Mouse (Mus musculus) cerebellum, postnatal 10 days (tissue): Measurements from ENCODE around the gene Tspoap1.

Experiments used
- DNase-seq, 2 experiments: peaks; one replicate each; pipeline ENCODE4 v3.0.0; 2021; ENCODE audit warnings: mixed read lengths in 2 of 2

The Tspoap1 gene

DNA sequence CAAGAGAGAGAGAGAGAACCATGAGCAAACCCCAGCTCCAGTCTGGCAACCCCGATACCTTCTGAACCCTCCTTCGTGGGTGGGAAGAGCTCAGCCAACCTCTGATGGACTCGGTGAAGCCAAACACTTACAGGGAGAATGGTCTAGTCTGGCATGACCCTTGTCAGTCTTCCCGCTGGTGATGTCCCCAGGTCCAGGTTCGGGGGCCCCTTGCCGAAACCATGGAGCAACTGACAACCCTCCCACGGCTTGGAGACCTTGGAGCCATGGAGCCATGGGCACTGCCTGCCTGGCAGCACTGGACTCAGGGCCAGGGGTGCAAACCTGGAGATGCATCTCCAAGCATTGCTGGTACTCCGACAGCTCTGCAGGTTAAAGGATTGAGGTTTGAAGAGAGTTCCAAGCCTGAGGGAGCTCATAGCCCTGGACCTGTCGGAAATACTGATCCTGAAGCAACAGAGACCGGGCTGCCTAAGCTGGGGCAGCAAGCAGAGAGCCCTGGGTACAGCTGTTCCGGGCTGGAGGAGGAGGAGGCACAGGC lies 910 bp downstream of the Tspoap1 start:
- peak; percentile 43 to 46 for DNase-seq

GRCm38 (mm10) chr11:87761806-87762701 lies 1.7 kb downstream of the Tspoap1 start:
- no peak for DNase-seq

DNA sequence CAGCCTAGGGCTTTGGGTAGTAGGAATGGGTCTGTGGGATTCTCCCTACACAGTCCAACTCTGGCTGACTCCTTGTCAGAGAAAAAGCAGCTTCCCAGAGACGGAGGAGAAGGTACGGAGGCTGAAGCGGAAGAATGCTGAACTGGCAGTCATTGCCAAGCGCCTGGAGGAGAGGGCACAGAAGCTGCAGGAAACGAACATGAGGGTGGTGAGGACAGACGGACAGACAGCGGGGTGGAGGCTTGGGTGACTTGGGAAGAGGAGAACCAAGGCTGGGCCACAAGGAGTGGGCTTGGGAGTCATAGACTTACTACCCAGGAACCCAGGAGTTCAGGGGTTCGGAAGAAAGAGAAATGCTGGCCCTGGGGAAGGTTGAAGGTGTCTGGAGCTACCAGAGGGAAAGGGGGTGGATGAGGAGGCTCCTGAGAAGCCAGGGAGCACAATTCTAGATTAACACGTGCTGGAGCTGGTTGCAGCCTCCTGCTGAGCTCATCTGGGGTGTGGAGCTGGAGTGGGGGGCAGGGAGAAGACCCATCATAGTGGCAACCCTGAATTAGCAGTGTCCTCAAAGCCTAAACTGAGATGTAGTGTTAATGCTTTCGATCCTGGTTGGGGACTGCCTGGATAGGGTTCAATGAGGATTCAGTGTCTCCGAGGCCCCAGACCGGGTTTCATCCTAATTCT lies 2.5 kb downstream of the Tspoap1 start:
- DNase-seq, result peak; percentile 62 to 65

DNA sequence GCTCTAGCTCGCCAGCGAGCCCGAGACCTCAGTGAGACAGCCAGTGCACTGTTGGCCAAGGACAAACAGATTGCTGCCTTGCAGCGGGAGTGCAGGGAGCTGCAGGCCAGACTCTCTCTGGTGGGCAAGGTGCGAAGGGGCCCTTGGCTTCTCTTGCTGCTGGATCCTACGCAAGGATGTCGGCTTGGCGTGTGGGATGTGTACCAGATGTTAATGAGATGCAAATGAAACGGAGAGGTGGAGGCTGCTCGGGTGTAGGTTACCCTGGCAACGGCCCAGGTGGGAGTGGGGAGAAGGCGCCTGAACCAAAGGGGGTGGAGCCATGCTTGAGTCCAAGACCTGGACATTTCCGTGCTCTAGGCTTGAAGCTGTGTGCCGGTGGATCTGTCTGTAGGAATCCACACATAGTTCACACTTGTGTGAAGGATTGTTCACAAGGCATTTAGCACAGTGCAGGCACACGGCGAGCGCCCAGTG lies 3.2 kb downstream of the Tspoap1 start:
- peak; percentile 89 for DNase-seq

DNA sequence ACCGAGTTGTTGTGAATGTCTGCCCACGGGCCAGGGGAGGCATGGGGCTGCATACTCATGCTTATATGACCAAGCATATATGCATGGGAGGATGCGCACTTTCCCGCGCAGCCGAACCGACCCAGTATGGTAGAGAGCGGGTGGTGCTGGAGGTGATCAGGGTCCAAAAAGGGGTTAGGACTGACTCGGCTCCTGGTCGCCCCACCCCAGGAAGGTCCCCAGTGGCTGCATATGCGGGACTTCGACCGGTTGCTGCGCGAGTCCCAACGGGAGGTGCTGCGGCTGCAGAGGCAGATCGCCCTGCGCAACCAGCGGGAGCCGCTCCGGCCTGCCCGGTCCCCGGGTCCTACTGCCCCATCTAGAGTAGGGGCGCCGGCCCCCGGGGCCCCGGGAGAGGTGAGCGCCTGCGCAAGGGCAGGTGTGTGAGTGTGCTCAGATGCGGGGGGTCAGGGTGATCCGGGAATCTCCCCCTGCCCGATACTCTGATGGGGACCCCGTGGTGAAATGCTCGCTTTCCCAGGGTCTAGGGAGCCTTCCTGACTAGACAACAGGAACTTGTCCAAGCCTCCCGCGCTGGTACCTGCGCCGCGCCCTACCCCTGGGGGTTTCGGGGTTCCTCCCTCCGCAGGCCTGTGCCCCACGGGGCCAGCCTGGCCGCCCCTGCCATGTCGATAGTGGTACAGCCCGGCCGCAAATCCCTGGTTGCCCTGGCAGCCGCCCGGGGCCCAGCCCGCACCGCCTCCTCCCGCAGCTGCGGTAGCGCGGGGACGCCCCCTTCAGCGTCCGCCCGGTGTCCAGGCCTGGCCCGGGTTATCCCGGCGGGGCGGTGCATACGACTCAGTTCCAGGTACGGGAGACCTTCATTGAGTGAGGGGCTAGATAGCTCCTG lies 3.9 kb downstream of the Tspoap1 start:
- DNase-seq, result peak; percentile 66 to 71

DNA sequence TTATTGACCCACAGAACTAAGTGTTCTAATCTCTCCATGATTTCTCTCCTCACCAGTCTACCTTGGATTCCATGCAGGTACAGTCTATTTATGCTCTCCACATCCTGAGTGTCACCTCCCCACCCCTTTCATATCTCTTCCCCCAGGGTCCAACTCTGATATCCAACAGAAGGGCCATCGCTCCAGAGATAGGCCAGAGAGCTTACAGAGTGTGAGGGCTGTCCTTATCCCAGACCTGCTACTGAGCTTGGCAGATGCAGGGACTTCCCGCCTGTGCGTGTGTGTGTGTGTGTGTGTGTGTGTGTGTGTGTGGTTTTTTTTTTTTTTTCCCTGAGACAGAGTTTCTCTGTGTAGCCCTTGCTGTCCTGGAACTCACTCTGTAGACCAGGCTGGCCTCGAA lies 8.4 kb downstream of the Tspoap1 start:
- no peak for DNase-seq

DNA sequence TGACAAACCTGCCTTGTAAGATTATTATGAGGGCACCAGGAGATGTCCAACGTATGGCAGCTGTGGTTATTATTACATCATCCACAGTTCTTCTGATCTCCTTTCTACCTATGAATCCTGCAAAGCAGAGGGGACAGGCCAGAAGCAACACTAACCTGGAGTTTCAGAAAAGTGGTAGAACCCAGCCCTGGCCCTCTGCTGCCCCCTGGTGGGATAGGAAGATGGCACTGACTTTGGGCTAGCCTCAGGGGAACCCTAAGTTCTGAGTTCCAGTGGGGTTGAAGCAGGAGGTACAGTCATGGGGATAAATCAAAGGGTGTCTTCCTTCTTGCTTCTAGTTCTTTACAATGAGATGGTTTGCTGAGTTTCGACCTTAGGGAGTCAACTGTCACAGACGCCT lies 10.6 kb downstream of the Tspoap1 start:
- DNase-seq, result peak; percentile 86 to 90

DNA sequence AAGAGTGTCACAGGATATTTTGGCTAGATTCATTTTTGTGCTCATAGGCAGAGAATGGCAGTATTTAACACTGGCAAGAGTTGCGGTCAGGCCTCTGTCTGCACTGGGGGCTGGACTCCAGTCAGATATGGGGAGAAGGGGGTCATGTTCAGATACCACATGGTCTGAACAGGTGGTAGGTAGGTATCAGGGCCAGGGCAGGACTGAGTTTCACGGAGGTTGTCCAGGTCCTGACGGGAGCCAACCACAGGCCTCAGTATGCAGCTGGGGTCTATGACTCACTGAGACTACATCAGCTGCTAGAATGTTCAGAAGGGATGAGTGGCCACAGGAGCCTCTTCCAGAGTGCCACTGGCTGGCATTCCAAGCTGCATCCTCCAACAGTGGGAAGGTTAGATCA lies 12.0 kb downstream of the Tspoap1 start:
- no peak for DNase-seq

- DNase-seq, result peak; percentile 78 to 85
These were observed 17.9 kb downstream of the Tspoap1 start for GRCm38 (mm10) chr11:87778100-87778765.

GRCm38 (mm10) chr11:87778915-87779314 lies 18.6 kb downstream of the Tspoap1 start:
- DNase-seq, result peak in 1 of 2 experiments; percentile 38

GRCm38 (mm10) chr11:87779392-87779791 lies 19.1 kb downstream of the Tspoap1 start:
- DNase-seq, result no peak

GRCm38 (mm10) chr11:87780130-87780529 lies 19.8 kb downstream of the Tspoap1 start:
- no peak for DNase-seq

GRCm38 (mm10) chr11:87790088-87790487 lies 29.7 kb downstream of the Tspoap1 start:
- no peak for DNase-seq

GRCm38 (mm10) chr11:87793460-87793859 lies 33.1 kb downstream of the Tspoap1 start, which contains the start of gene Mpo:
Gene Mpo (plus strand): TSS chr11:87793581.
- peak in 1 of 2 experiments; percentile 0 for DNase-seq

DNA sequence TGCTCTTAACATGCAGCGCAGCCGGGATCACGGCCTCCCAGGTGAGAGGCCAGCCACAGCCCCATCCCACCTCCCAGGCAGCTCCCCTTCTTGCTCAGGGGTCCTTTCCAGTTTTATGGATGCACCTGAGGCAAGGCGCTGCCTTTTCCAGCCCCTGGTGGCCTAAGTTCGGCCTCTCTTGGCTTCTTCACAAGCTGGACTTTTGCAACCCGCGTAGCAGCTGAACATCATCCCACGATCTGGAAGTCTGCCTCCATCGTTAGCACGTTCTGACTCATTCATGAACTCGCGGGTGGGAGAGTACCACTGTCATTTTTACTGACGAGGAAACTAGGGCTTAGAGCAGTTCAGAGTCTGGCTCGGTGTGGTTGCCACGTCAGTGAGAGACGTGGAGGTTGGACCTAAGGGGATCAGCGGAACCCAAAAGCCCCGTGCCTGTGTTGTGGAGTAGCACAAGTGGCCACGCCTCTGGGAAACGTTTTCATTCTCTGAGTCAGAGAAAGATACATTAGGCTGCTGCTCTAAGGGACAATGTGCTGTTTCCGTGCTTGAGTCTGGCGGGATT lies 41.5 kb downstream of the Tspoap1 start:
- no peak for DNase-seq

GRCm38 (mm10) chr11:87802621-87803020 lies 42.3 kb downstream of the Tspoap1 start:
- peak; percentile 58 to 60 for DNase-seq

DNA sequence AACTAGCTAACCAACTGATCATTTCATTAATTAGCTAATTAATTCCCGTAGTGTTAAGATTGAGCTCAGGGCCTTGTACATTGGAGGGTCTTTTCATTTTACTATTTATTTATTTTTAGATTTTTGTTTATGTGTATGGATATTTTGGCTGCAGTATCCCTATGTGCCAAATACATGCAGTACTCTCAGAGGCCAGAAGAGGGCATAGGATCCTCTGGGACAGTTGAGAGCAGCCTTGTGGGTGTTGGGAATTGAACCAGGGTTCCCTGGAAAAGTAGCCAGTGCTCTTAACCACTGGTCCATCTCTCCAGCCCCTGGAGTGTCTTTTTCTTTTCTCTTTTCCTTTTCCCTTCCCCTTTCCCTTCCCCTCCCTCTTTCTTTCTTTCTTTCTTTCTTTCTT lies 45.1 kb downstream of the Tspoap1 start:
- DNase-seq, result peak; percentile 50 to 60

GRCm38 (mm10) chr11:87807433-87807832 lies 47.1 kb downstream of the Tspoap1 start:
- no peak for DNase-seq

GRCm38 (mm10) chr11:87808236-87808635 lies 47.9 kb downstream of the Tspoap1 start:
- no peak for DNase-seq

DNA sequence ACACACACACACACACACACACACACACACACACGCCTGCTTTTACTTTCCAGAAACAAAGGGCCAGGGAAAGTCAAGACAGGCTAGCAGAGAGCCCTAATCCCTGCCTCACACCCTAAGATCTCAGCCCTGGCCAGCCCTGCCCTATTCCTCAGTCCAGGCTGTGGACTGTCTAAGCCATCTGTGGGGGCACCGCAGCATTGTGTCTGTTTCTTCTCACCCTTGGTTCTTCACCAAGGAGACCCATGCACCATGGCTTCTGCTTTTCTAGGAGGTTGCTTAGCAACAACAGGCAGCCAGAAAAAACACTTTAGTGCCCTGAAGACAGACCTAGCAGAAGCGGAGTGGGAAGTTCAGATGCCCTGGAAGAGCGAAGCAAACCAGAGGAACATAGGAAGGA lies 51.1 kb downstream of the Tspoap1 start:
- no peak for DNase-seq

- peak; percentile 51 to 61 for DNase-seq
These were observed 54.5 kb downstream of the Tspoap1 start for GRCm38 (mm10) chr11:87814831-87815230.
